Mouse (Mus musculus) skeletal muscle tissue, postnatal 0 days (tissue): ENCODE results near the gene Cela2a. TPM values are rescaled to one million over a fixed set of nuclear protein-coding genes. Genes with fewer than 3 reads are reported as not detected.

Source experiments
- polyA plus RNA-seq: library from polyadenylated mRNA; unstranded; fragments of >200 nt; fragmentation: Nextera tagmentation; extraction: Ambion mirVana; gene quantifications from 2 replicates; pipeline ENCODE4 v1.2.1, GENCODE M21; 2015

Cela2a gene
- not detected in 2 replicates for polyA plus RNA-seq

DNA sequence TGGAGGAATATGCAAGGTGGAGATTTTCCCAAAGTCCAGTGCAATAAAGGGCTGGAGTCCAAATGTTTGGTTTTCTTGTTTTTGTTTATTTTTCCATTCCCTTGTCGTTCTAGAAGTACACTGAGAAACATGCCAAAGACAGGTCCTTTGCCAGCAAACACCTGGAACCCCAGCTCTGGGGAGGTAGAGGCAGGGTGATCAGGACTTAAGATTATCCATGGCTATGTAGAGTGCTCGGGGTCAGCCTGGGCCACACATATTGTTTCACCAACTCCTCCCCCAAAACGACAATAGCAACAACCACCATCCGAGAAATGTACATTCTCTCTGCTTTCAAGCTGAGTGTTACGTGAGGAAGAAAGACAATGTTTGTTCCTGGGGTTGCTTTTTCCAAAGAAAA, at the start of gene Cela2a:
Gene Cela2a, minus strand, starts transcription at position 101 of the 400 bp plus-strand sequence.

DNA sequence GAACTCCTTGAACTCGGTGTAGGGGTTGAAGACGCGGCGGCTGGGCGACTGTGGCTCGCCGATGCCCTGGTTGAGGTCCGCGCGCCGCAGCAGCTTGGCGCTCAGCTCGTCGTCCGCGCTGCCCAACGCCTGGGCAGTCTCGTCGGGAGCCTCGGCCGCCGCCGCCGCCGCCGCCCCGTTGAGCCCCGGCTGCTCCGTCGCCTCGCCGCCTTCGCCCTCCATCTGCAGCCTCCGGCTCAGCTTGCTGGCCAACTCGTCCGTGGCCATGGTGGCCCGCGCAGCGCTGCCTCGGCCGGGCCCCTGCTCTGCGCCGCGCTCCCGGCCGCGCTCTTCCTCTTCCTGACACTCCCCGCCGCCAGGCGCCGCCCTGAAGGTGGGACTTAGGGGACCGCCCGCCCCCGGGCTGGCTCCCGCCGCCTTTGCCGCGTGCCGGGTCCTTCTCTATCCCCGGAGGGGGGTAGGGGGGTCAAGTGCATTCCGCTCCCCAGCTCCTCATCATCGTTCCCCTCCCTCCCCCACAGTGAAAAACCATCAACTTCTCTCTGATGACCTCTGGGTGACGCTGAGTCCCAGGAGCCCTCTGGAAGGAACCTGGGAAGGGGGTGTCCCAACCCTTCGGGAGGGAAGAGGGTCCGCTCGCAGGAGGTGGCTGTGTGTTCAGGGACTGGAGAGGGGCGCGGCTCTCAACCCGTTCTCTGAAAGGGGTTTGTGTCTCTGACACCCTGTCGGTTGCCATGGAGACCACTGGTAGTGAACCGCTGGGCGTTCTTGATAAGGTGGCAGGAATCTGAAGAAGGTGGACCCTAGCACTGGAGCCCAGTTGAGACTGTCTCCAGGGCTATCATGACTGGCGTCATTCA, 48.9 kb upstream of the Cela2a start, which contains the start of gene Efhd2:
Gene Efhd2, minus strand, starts transcription at position 320 of the 860 bp plus-strand sequence.

DNA sequence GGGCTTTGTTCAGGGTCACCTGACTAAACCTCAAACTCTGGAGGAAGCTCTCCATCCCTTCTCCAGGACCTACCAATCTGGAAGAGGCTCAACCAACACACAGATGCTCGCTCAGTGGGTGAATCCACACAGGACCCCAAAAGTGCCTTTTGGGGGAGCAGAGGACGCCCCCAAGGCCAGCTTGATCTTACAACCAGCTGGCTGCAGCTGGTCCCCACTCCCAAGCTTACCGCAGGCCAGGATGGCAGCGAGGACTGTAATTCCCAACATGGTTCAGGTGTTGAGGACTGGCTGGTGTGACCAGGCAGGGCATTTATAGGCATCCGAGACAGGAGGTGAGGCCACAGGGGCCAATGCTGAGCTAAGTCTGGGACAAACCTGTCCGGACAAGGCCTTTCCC, 20.0 kb upstream of the Cela2a start, which contains the start of gene Ctrc:
Gene Ctrc, minus strand, starts transcription at position 361 of the 400 bp plus-strand sequence.

DNA sequence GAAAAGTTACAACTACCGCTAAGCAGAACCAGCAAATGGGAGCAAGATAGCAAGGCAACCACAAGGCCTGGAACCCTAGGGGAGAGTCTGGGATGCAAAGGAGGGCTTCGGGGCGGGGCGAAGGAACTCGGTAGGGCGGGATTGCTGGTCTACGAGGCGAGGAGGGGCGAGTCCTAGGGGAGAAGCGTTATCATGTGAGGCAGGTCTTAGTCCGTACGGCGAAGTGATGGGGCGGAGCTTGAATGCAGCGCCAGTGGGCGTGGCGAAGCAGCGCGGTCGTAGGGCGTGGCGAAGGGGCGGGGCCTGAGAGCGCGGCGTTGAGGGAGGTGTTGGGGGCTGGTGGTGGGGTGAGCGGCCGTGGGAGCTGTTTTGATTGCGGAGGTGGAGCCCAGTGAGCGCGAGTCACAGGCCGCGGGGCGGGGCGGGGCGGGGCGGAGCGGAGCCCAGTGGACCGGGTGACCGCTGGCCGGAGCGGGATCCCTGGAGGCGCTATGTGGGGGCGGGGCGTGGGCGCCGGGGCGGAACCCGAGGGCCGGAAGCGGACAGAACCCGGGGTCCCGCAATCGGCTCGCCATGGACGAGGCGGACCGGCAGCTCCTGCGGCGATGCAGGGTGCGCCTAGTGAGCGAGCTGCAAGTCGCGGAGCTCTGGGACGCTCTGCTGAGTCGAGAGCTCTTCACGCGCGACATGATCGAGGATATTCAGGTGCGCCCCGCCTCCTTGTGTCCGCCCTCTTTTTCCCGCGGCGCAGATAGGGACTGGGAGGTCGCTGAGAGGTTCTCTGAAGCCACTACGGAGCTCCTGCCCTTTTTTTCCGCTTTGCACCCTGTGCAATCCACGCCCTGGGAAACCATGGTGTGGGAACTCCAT, 32.4 kb downstream of the Cela2a start, which contains the start of gene Casp9:
Gene Casp9, plus strand, starts transcription at position 331 of the 870 bp plus-strand sequence.

DNA sequence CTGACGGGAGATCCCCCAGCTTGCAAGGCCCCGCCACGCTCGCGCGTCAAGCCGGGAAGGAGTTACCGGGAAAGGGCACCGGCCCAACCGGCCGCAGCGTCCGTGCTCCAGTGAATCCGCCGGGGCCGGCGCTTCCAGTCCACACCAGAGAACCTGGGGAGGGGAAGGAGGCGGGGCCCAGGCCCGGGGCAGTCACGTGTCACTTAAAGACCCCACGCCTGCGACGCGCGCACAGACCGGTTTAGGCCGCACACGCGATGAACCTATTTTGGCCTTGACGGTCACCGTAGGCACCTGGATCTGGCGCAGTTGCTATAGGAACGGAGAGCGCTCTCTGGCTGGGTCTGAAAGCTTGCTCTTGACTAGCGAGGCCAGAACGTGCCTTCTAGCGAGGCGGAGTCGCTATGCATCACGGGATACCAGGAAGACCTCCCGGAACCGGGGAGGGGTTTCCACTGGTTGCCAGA, 35.4 kb downstream of the Cela2a start, which contains the start of gene Dnajc16:
Gene Dnajc16, minus strand, starts transcription at position 408 of the 467 bp plus-strand sequence.

Other genes starting within 250 kb of the Cela2a start
- 7.2 and 9.5 TPM in 2 replicates for gene Fblim1, start 220.1 kb downstream of the Cela2a start, polyA plus RNA-seq
- gene Tmem82, start 207.5 kb downstream of the Cela2a start, polyA plus RNA-seq: 4.8 and 5.6 TPM in 2 replicates
- 22.5 and 27.9 TPM in 2 replicates for gene Slc25a34, start 202.3 kb downstream of the Cela2a start, polyA plus RNA-seq
- gene Plekhm2, start 161.3 kb downstream of the Cela2a start, polyA plus RNA-seq: 4.0 and 4.2 TPM in 2 replicates
- 2.4 TPM in 1 of 2 replicates, not detected in the other for gene Rsc1a1, start 140.6 kb downstream of the Cela2a start, polyA plus RNA-seq
- gene Ddi2, start 102.7 kb downstream of the Cela2a start, polyA plus RNA-seq: 14.3 and 15.1 TPM in 2 replicates
- 0.63 and 0.83 TPM in 2 replicates for gene Agmat, start 79.5 kb downstream of the Cela2a start, polyA plus RNA-seq
- 2.2 and 2.5 TPM in 2 replicates for gene Dnajc16, start 35.2 kb downstream of the Cela2a start, polyA plus RNA-seq
- 6.4 and 6.7 TPM in 2 replicates for gene Casp9, start 32.5 kb downstream of the Cela2a start, polyA plus RNA-seq
- gene Ctrc, start 20.2 kb upstream of the Cela2a start, polyA plus RNA-seq: not detected in 2 replicates
- gene Efhd2, start 48.8 kb upstream of the Cela2a start, polyA plus RNA-seq: 76.6 and 80.5 TPM in 2 replicates
- 7.6 and 7.7 TPM in 2 replicates for gene Fhad1, start 188.9 kb upstream of the Cela2a start, polyA plus RNA-seq